Mouse (Mus musculus) mouse embryonic stem cell (cell line): ENCODE measurements around the gene Cfap58.

Experiments used
- in situ Hi-C, 2 experiments: fragments of 300-500 bp; cut with MboI; formaldehyde crosslinking; loops; 1 replicate in 1 of 2; 3 replicates in 1 of 2; pipeline ENCODE4 v1.14.3; 2019 to 2020; ENCODE audit warnings: low sequenced_read_pairs in 2 of 2, low pct_unique_long_range_greater_than_20kb in 1 of 2, mixed read lengths in 1 of 2; ENCODE audit not compliant: unreplicated experiment in 1 of 2

Cfap58 gene

DNA sequence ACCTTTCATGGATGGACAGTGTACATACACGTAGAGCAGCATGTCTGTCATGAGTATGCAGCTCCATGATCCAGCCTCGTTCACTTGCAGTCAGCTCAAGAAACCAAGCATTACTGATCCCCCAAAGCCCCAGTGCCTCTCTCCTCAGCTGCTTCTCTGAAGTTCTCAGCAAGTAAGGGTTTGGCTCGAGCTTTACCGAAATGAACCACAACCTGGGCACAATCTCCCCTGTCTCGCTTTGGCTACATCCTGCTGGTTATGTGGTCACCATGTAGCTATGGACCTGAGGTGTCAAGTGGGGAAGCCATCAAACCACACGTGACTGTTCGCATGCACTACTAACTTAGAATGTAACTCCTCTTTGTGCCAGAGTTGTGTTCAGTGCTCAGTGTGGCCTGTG, 13.5 kb downstream of the Cfap58 start:
- in situ Hi-C loops, result no loop called here

DNA sequence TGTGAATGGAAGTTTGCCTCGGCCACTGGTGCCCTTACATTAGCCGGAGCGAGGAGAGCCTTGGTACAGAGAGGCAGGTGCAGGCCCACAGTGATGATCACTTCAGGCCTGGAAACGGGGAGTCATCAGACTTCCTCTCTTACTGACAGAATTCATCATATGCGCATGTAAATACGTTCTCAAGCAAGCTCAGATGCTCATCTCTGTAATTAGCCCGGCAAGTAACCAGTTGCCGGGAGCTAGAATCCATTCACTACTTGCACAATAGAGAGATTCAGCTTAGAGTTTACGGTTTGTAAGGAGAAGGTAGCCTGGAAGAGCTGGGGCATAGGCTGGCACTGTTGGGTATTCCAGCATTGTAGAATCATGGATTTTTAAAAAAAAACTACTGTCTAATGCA, 15.7 kb downstream of the Cfap58 start:
- in situ Hi-C loops, result no loop called here

DNA sequence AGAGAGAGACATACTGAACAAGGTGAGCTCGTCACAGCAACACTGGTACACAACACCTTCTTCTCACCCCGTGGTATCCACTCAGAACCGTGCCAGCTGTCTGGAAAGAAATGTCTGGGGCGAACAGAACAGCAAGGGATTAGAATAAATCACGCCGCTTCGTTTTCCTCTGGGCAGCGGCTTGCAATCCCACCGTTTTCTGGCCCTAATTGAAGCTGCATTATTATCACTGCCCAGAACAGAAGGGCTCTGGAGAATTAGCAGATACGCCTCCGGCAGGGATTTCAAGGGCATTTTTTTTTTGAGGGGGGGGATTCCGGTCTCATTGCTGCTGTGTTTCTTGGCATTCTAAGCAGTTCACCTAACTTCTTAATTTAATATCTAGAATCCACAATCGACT, 20.7 kb downstream of the Cfap58 start:
- in situ Hi-C loops, result no loop called here

DNA sequence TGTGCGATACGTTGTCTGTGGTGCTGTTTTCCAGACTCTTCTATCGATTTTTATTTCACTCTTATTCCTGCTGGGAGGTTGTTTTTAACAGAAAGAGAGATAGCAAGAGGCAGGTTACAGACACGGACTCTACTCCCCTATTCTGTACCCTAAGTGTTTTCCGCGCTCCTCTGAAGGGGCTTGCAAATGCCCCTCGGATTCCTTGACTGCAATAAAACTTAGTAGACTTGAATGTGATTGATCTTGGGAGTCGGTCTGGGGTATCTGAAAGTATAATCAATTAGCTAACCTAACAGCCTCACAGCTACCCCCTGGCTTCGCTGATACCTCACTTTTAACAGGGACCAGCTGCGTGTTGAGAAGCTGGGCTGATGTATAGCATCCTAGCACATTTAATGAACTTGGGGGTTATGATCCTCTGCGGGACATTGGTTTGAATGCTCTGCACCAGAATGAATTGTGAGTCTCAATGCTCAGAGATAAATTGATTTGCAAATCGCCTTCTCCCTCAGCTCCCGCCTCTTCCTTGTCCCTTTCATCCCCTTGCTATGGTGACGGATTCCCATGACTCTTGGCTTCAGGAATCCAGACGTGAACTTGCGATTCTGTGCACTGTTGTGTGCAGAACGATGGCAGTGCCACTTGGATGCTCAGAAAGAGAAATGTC, 31.7 kb downstream of the Cfap58 start:
- in situ Hi-C loops, result no loop called here

DNA sequence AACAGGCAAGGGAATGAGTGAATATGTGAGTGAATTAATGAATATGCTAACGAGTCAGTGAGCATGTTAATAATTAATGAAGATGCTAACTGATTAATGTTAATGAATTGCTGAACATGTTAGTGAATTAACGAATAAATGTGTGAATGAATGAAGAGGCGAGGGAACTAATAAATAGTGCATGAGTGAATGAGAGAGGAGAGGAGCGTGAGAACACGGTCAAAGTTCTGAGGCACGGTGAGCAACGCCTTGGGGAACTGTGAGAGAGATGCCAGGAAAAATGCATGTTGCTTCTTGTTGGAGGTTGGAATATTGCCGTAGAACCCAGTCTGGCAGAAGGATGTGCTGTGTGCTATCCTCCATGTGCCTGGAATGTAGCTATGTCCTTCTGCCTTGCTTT, 33.6 kb downstream of the Cfap58 start:
- in situ Hi-C loops, result no loop called here

GRCm38 (mm10) chr19:47978109-47978701, 40.7 kb downstream of the Cfap58 start:
- in situ Hi-C loops, result no loop called here

DNA sequence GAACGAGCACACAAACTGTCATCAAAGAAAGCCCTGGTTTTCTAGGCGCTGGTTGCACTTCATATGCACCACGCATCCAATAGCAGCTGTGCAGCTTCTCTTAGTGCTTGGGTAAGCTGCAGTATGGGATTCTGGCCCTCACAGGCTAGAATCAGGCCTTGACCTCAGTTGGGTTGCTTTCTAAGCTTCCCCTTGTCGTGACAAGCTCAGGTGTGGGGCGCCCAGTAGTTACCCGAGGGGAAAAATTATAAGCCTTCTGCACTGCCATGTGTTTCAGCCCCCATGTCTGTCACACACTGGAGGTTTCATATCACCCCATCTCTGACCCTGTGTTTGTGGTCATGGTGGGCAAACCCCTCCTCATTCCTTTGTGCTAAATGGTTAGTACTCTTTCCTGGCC, 42.0 kb downstream of the Cfap58 start:
- in situ Hi-C loops, result no loop called here

DNA sequence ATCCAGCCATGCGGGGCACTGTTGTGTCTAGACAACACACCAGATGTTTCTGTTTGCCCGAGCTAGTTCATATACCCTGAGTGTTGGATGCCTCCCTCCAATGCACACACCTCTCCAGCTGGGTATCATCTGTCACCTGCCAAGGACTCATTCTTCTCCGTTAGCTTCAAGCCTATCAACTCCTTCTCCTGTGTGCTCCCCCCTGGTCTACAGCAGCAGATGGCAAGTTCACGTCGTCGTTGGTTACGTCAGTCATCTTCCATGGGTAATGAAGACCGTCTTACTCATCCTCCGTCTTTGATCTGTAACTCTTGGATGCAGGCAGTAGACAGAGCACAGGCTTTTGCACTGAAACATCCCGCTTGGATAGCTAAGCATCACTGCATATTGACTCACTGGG, 42.8 kb downstream of the Cfap58 start:
- in situ Hi-C loops, result no loop called here

- in situ Hi-C loops, result no loop called here
Measured at GRCm38 (mm10) chr19:47985606-47986213, 48.2 kb downstream of the Cfap58 start.

GRCm38 (mm10) chr19:47987986-47988385, 50.5 kb downstream of the Cfap58 start:
- in situ Hi-C loops, result no loop called here

- in situ Hi-C loops, result no loop called here
Measured at GRCm38 (mm10) chr19:47988456-47988855, 51.0 kb downstream of the Cfap58 start.

DNA sequence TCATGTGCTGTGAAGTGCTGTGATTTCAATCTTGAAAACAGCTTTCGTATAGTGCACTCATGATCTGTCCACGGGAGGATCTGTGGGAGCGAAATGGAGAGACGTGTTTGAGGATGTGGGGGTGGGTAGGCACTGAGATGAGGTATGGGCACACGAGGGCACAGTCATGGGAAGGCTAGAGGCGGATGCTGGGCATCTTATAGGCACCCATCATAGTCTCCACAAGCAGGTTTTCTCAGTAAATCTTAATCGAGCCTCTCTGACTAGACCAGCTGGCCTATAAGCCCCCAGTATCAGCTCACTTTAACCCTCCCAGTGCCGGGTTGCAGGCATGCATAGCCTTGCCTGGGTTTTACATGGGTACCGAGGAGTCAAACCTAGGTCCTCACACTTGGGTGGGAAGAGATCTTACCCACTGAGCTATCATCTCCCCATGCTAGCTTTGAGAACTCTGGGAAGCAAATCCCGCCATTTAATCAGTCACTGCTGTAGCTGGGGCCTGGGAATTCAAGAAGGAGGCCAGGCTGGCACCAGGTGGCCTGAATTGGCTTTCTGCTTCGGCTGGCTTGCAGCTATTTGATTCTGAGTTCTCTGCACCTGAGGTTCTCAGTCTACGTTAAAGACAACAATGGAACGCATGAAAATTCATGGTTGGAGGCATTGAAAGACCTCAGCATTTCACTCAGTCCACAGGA, 51.6 kb downstream of the Cfap58 start:
- in situ Hi-C loops, result no loop called here

GRCm38 (mm10) chr19:47989575-47989891, 52.1 kb downstream of the Cfap58 start:
- in situ Hi-C loops, result no loop called here

- in situ Hi-C loops, result no loop called here
Measured at GRCm38 (mm10) chr19:48001240-48001639, 63.8 kb downstream of the Cfap58 start.

- in situ Hi-C loops, result no loop called here
Measured at GRCm38 (mm10) chr19:48001774-48002173, 64.3 kb downstream of the Cfap58 start.

DNA sequence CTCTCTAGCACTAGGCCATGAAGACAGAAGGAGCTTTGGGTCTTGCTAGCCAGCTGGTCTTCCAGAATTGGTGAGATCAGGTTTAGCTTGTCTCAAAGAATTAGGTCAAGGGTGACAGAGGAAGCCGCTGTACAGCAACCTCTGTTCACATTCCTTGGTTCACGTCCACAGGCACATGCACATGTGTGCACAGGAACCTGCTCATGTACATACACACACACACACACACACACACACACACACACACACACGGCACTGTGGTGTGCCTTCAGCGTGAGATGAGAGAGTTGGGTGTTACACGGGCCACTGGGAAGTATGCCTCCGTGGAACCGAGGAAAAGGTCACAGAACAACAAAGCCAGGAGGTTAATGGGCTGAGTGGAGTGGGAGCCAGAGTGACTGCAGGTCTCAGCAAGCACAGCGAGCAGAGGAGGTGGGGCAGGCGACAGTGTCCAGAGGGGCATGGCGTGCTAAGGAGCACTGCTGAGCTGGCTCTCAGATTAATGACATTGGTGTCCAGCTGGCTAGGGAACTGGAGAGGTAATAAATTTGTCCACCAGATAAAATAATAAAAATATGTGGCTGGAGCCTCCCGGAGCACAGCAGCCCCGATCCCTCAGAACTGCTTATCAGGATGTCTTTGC, 71.4 kb downstream of the Cfap58 start:
- in situ Hi-C loops, result no loop called here

DNA sequence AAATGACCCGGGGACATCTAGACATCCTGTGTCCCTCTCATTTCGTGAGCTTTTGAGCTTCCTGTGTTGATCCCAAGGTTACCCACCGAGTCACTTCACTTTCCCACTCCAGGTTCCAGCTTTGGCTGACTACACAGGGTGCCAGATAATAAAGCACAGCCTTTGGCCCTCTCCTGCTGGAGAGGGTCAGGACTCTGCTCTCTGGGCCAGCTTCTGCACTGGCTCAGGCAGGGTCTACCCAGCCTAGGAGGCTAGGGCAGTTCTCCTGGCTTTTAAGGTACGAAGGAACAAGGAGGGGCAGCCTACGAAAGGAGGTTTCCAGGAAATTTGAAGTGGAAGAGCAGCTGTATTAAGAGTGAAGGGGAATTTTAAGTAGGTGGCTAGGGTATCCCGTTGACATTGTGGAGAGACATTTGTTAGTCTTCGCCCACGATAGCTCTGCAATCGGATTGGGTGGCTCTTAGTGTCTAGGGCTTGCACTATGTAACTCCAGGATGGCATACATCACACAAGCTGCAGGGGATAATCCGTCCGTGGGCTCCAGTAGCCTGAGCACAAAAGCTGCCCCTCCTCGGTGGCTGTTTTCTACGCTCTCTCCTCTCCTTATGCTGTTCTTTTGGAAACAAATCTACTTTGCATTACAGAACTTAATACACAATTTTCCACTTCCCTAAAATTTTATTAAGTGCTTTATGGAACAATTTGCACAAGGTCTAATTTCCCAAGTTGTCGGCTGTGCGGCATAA, 72.3 kb downstream of the Cfap58 start:
- in situ Hi-C loops, result no loop called here

DNA sequence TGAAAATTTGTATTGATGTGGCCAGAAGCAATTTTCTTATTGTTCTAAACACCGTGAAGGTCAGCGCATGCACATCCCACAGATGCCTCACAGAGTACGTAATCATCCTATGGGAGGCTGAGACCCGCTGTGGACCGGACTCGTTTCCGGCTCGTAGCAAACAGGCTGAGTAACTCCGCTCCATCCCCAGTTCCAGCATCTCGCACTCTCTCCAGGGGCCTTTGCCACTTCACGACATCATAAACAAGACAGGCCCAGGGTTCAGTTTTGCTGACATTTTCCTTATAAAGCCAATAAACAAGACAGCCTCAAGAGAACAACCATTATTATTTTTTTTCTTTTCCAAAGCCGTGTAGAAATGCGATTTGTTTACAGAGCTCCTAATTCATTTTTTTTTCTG, 82.6 kb downstream of the Cfap58 start:
- in situ Hi-C loops, result no loop called here

- in situ Hi-C loops, result no loop called here
Measured at GRCm38 (mm10) chr19:48021435-48021834, 84.0 kb downstream of the Cfap58 start.
